Mouse (Mus musculus) R1 (cell line): ENCODE measurements around the gene Lmtk2.

ENCODE experiments used
- DNase-seq: peaks from one replicate; pipeline ENCODE4 v3.0.0-alpha.2; 2018; ENCODE audit warnings: low read depth, low spot score

Gene Lmtk2

DNA sequence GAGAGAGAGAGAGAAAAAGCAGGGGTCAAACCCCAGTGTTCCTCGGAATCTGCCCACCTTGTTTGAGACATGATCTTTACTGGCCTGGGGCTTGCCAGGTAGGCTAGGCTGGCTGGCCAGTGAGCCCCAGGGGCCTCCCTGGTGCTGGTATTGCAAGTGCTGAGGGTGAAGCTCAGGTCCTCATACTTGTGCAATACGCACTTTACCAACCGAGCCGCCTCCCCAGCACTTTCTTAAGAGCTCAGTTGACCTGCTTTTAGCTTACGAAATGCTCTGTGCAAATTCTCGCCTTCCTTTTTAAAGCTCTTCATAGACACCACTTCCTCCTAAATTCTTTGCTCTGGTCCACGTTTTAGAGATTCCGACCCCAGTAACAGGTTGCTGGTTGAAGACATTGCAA, 9.0 kb downstream of the Lmtk2 start:
- no peak for DNase-seq

DNA sequence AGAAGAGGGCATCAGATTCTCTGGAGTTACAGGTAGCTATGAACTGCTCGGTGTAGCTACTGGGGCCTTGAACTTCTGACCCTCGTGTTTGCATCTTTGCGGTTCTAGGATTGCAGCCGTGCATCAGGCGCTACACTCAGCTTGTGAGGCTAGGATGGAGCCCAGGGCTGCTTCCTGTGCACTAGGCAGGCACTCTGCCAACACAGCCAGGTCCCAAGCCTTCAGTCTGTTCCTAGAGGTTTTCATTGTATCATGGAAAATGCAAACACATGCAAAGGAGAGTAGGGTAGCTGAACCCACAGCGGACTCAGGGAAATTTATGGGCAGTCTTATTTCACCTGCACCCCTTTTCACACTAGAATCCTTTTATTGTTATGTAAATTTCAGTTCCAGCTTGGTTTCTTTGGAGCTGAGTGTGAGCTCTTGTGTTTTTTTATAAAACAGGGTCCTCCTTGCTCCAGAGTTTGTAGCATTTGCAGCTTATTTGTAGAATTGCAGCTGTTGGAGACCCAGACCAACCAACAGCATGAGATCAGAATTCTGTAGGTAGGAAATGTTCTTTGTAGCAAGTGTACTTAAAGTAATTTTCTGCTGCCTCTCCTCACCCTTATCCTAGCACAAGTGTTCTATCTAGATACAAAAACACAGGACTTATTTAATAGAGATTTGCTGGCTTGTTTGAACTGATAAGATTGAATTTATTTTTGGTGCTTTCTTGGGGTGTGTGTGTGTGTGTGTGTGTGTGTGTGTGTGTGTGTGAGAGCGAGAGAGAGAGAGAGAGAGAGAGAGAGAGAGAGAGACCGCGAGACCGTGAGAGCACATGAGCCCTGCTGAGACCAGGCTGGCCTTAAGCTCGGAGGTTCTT, 12.6 kb downstream of the Lmtk2 start:
- peak; percentile 78 for DNase-seq

DNA sequence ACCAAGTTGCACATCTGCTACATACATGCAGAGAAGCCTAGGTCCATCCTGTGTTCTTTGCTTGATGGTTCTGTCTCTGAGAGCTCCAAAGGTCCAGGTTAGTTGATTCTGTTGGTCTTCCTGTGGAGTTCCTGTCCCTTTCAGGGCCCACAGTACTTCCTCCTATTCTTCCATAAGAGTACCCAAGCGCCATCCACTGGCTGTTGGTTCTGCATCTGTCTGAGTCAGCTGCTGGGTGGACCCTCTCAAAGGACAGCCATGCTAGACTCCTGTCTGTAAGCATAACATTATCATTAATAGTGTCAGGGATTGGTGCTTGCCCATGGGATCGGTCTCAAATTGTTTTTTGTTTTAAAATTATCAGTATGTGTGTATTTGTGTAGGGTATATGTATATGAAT, 13.8 kb downstream of the Lmtk2 start:
- no peak for DNase-seq

DNA sequence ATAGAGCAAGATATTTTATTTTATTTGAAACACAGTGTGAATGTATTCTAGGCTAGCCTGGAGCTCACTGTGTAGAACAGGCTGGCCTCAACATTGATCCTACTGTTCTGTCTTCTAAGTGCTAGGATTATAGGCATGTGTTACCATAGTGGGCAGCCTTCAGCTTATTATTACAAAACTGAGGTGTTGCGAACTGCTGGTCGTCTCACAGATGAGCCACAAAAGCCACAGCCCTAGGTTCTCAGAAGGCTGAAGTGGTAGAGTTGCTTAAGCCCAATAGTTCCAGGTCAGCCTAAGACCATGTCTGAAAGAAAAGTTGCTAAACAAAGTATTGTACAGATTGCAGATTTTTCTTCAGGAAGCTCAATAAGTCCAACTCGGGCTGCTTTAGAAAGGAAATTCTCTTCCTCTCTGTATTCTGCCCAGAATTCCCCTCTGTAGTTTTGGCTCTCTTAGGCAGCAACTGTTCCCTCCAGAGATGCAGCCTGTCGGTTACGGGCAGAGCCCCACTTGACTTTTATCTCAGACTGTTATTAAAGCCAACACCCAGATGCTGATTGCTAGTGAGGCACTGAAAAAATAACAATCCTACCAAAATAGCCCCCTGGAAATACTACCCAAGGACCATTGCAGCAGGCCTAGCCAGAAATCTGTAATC, 14.9 kb downstream of the Lmtk2 start:
- no peak for DNase-seq

DNA sequence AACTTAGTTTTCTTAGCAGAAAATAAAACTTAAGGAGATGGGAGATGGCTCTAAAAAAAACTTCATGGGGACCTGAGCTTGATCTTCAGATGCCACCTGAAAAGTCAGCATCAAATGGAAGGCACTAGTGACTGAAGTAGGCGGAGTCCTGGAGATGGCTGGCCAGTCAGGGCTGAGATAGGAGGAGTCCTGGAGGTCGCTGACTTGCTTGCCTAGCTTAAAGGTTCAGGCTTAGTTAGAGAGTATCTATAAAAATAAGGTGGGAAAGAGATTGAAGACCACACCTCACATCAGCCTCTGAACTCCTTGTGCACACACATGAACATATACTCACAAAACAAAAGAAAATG, 15.4 kb downstream of the Lmtk2 start:
- DNase-seq = no peak

DNA sequence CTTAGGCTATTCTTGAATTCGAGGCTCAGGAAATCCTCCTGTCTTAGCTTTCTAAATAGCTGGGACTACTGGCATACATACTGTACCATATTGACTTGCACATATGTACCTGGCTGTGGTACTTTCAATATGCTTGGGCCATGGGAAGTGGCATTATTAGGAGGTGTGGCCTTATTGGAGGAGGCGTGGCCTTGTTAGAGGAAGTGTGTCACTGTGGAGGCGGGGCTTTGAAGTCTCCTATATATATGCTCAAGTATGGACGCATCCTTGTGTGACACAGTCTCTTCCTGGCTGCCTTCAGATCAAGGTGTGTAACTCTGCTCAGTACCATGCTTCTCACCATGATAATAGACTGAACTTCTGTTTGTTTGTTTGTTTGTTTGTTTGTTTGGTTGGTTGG, 18.0 kb downstream of the Lmtk2 start:
- peak; percentile 57 for DNase-seq

DNA sequence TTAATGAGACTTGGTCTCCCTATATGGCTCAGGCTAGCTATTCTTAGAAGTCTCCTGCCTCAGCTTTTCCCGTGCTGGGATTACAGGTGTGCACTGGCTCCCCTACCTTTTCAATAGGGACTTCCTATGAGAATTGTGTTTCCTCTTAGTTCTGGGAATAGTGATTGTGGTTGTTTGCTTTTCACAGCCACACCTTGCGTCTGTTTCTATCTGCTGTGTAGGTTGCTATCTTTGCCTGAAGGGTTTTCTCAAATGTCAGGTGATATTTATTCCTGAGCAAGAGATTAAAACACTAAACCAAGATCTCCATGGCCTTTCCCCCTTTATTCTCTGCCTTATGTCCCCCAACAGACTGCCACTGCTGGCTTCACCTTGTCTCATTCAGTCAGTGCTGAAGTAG, 19.1 kb downstream of the Lmtk2 start:
- DNase-seq = no peak

DNA sequence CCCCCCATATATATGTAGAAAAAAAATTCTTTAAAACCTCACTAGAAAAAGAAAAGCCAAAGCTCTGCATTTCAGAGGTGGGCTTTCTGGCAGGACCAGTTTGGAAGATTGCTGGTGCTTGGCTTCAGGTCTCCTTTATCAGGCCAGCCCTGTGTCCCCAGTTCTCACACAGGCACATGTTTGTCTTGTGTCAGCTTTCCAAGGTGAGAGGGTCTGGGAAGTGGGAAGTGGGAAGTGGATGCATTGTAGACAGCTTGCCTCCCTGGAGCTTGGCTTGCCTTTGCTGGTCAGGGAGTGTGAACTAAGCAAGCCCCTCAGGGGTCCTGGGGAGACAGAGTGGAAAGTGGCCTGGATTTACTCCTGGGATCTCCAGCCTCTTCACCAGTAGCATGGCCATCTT, 21.3 kb downstream of the Lmtk2 start:
- no peak for DNase-seq

DNA sequence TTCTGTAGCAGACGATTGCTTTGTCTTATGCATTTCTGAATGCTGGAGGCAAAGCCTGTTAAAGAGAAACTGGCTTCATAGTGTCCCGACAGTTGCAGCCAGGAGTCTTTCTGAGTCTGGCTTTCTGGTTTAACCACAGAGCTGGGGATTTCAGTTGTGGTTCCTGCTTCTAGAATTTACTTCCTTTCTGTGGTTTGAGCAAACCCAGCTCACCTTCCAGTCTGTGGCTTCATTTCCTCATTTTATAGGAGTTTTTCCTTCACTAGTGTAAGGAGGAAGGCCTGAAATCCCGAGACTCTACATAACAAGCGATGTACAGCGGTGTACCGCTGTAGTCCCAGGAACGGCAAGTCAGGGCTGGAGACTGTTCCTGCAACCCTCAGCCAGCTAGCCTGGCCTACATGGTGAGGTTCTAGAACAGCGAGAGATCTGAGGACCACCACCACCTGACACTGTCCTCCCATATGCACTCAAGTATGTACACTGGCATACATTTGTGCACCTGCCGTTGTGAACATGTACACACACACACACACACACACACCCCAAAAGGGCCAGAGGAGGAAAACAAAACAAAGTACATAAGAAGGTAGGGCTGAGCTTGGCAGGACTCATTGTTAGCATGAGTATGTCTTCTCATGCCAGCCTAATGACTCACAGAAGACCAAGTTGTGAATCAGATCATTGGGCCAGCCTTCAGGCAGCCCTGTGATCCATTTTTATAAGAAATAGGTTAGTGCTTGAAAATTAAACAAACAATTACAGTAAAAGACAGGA, 25.9 kb downstream of the Lmtk2 start:
- no peak for DNase-seq

DNA sequence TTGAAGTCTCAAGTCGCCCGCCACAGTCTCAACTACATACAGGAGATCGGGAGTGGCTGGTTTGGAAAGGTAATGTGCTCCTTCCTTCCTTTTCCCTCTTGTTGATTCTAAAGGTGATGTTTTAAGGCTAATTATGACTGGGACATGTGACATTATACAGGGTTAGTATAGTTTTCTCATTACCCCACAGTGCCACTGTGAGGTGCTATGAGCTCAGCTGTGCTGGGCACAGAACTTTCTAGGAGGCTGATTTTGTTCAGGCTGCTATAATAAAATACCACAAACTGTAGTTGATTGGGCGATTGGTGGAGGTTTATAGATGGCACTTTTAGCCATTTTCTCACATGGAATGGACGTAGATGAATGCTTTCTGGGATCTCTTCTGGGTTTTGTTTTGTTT, 43.3 kb downstream of the Lmtk2 start:
- DNase-seq = no peak

DNA sequence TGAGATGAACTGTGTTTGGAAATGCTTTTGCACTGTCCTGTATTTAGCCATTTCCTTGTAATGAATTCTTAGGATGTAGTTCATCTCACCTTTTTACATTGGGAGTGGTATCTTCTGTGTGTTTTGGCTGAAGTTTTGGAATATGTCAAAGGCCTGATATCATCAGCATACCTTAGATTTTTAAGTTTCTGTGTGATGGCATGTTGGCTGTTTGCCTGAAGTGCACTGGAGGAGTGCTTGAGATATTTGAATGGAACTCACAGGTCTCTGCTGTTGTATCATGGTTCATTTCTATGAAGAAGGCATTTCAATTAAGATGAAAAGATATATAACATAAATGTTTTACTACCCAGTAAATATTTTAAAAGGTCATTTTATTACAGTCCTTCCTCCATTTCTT, 46.7 kb downstream of the Lmtk2 start:
- no peak for DNase-seq

DNA sequence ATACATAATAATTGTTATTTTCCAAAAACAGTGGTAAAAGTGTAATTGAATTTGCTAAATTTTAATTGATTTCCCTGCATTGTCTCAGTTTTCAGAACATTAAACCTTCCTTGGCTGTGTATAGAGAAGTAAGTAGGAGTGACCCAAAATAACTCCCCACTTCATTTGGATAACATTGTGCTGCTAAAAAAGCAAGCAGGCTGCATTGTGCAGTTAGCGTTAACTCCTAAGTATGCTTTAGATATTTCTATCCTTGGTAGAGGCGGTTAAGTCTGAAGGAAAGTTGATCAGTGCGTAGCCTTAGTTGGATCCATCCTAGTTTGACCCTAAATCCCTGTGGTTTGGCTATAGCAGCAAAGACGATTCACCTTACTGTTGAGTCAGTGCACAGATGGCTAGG, 49.3 kb downstream of the Lmtk2 start:
- no peak for DNase-seq

DNA sequence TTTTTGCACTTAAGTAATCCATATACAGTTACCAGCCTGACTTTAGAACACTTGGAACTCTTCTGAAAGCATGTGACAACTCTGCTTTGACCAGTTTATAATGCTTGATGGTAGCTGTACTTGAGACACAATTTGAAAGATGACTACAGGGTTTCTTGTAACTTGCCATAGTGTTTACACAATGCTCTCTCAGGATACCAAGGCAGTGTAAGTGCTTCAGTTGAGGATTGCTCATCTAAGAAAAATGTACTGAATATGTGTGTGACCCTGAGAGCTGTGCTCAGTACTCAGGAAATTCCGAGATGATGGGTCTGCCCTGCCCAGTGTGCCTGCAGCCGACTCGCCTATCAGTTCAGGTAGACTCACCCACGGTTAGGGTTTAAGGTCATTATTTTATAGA, 51.0 kb downstream of the Lmtk2 start:
- no peak for DNase-seq

DNA sequence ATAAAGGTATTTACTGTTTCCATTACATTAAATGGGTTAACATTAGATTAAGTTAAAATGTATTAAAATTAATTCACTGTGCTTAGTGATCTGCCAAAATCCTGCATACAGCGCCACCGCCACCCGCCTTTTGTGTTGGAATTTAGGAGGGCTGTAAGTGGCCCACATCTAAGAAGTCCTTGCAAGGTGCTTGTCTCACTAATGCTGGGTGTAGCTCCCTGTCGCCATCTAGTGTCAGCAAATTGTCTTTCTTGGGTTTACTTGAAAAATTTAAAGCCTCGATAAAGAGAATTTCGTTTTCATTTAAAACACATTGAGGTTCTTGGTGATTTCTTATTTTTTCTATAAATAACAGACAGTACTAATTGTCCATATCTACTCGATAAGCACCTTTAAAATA, 54.3 kb downstream of the Lmtk2 start:
- DNase-seq = peak; percentile 81

DNA sequence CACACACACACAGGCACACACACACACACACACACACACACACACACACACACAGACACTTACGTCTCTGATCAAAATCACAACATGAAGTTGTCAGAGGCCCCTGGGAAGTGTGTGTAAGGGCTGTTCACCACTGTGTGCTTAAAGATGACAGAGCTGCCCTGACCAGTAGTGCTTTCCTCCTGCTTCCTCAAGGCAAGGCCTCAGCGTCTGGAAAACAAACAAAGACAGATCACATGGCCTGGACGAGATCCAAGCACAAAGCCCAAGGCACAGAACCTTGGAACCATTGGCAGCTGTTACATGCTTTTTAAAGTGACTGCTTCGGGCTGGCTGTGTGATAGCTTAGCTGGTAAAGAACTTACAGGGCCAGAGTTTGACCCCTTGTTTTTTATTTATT, 58.4 kb downstream of the Lmtk2 start:
- DNase-seq = no peak

DNA sequence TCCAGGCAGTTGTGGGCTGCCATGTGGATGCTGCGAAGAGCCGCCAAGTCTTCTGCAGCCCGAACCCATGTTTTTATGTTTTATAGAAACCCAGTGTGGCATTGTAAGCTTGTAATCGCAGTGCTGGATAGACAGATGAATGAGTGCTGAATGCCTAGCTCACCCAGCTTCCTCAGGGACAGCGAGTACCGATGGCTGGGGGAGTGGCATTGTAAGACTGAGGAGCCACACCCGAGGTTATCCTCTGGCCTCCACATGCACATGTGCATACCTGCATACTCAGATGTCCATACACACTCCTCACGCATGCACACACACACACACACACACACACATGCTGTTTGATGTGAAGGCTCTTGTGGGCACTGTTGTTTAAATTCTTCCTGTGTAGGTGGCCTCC, 58.9 kb downstream of the Lmtk2 start:
- peak; percentile 25 for DNase-seq

DNA sequence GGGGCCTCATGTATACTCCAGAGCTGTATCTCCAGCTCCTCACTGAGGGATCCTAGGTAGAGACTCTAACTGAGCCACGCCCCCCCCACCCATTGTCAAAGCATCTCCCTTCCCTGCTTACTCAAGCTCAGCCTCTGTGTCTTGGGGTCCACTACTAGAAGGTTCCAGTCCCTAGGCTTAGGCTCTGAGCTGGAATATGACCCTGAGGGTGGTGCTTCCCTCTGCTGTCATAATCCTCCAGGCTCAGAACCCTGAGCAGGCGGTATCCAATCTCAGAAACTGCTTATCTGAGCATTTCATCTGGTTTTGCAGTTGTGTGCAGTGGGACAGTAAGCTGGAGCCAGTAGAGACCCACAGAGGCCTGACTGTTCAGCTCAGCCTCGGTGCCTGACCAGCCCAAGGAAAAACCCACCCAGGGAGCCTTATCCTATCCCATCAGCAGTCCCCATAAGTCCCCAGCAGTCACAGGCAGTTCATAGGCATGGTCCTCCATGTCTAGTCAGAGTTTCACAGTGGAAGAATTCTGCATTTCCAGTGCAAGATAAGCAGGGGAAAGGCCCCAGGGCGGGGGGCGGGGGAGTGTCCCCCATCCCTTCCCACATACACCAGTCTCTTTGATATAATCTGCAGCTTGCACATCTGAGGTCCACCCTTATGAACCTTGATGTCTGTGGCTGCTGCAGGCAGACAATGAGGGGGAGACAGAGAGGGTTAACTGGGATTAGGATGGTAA, 62.0 kb downstream of the Lmtk2 start:
- no peak for DNase-seq

DNA sequence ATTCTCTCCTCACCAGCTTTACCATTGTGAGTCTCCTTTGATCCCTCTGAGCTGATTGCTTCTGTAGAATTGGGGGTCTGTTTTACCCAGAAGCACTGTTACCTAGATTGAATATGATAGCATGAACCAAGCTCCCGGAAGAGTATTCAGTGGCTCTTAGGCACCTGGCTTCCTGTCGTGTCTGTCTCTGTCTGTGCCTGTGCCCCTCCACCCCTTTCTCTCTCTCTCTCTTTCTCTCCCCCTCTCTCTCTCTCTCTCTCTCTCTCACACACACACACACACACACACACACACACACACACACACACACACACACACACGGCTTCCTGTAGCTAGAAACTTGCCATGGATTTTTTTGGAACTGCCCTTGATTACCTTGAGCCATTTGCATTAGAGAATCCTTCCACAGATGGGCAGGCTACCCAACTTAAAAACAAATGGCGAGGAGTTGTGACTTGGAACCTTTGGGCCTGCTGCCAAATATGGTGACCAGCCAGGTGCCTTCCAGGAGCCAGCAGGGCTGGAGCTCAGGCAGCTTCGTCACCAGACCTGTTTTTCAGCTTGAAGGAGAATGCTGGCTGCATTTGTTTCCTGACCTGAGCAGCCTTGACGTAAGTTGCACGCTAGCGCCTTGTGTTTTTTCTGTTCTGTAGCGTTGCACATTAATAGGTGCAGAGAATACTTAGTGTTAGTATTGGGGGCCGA, 62.7 kb downstream of the Lmtk2 start:
- DNase-seq = no peak

DNA sequence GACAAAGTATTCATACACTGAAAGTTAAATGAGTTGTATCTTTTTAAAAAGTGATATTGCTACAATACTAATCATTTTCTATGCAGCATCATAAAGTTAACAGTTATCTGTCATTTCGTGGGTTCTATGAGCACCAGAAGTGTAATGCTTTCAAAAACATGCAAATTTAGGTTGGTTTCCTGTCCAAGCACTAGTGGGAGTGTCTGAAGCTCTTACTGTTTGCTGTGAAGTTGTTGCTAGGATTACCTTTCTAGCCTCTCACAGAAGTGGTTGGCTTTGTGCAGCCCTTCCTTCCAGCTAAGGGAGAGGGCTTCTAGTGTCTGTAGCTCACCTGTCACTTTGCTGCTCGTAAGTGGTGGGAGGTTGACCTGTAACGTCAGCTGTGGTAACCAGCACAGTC, 65.5 kb downstream of the Lmtk2 start:
- no peak for DNase-seq

DNA sequence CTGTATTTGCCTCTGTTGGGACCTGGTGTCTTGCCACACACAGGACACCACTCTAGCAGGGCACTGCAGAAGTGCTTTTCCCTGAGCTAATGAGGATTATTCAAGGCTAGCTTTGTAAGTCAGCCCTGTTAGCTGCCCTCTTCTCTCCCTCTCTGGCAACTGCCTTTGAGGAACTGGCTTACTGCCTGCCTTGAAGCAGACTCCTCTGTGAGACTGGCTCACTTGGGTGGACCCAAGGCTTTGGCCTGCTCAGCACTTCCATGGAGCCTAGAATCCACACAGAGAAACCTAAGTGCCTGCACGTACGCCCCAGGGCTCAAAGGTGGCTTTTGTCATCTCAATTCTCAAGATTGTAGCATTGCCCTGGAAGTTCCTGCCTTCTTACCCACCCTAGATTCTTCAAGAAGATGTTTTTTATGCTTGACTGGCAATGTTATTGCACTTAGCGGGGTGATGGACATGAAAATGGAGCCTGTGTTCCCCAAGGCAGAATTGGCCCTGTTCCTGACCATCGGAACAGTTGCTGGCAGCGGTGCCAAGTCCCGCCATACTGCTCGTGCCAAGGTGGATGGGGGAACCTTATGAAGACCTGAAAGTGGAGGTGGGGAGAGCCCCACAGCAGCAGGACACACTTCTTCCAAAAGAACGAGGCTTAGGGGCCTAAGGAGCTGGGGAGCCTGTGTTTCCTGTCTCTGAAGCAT, 69.2 kb downstream of the Lmtk2 start:
- no peak for DNase-seq

DNA sequence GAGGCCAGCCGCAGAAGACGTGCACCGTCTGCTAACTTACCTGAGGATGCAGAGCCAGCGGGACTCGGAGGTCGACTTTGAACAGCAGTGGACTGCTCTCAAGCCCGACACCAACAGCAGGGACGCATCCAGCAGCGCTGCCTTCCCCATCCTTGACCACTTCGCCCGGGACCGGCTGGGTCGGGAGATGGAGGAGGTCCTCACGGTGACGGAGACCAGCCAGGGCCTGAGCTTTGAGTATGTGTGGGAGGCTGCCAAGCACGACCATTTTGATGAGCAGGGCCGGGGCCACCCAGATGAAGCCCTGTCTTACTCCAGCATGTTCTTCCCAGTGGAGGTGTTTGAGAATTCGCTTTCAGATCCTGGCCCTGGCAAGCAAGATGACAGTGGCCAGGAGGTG, 73.4 kb downstream of the Lmtk2 start:
- no peak for DNase-seq
